In the genomic region with DNA sequence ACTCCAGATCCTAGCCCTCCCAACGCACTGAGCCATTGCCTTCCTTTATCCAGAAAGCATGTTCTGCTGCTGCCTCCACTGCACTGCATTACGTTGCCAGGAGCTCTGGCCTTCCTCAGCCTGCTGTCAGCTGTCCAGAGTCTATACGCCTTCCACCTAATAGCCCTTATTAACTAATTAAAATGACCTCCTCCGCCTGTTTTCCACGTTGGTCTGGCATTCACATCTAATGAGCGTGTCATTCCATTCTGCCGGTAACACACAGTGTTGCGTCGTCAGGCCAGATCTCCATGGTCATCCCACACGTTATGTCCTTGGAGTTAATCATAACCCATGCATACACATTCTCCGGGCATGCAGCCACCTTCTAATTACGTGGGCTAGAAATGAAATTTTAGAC, we compare ENCODE assay signal across 8 mouse cellular contexts. TPM values are rescaled to one million over a fixed set of nuclear protein-coding genes. Genes with fewer than 3 reads are reported as not detected.
A peak's percentile ranks its signal among the peaks of the same experiment; 100 is the strongest.
DNase-seq lines count a peak whose midpoint lies in the region; ATAC-seq lines count a peak whose summit lies in the region.

No protein-coding gene starts in this region.

- no peak overlapping the region for H3K4me2 ChIP-seq in neural tube, embryonic 14.5 days (ENCODE audit: low read depth, low read length)
- no peak overlapping the region for H3K4me2 ChIP-seq in kidney, embryonic 14.5 days (replicated peaks; ENCODE audit: low read depth, low read length)
- H3K4me2 ChIP-seq in stomach, embryonic 15.5 days: 0 out of 2 replicates have a peak overlapping the region, but pooled peaks have one; percentile 10
- no peak overlapping the region for H3K4me2 ChIP-seq in midbrain, embryonic 14.5 days (ENCODE audit: low read length)

- no peaks in the 10 kb centered on the region for H3K36me3 ChIP-seq in neural tube, embryonic 14.5 days (ENCODE audit: control insufficient read depth, insufficient read depth, low read length)
- H3K36me3 ChIP-seq in kidney, embryonic 14.5 days (ENCODE audit: control insufficient read depth, insufficient read depth, low read length): no peaks in the 10 kb centered on the region
- no peaks in the 10 kb centered on the region for H3K36me3 ChIP-seq in stomach, embryonic 15.5 days
- H3K36me3 ChIP-seq in midbrain, embryonic 14.5 days (ENCODE audit: control insufficient read depth, insufficient read depth, low read length): no peaks in the 10 kb centered on the region

- H3K27me3 ChIP-seq in neural tube, embryonic 14.5 days (ENCODE audit: control insufficient read depth, insufficient read depth, low read length): no peaks in the 10 kb centered on the region
- no peaks in the 10 kb centered on the region for H3K27me3 ChIP-seq in kidney, embryonic 14.5 days (ENCODE audit: control insufficient read depth, insufficient read depth, low read length)
- H3K27me3 ChIP-seq in stomach, embryonic 15.5 days (replicated peaks): no peaks in the 10 kb centered on the region
- no peaks in the 10 kb centered on the region for H3K27me3 ChIP-seq in midbrain, embryonic 14.5 days (ENCODE audit: control insufficient read depth, insufficient read depth, low read length)

- H3K4me1 ChIP-seq in neural tube, embryonic 14.5 days (ENCODE audit: control insufficient read depth, insufficient read depth, low read length): no peaks in the 10 kb centered on the region
- no peaks in the 10 kb centered on the region for H3K4me1 ChIP-seq in kidney, embryonic 14.5 days (ENCODE audit: control insufficient read depth, insufficient read depth, low read length)
- H3K4me1 ChIP-seq in stomach, embryonic 15.5 days: peaks cover 6% of the 10 kb centered on the region; the same call in 1 of the 2 replicates
- H3K4me1 ChIP-seq in midbrain, embryonic 14.5 days (ENCODE audit: control insufficient read depth, insufficient read depth, low read length): no peaks in the 10 kb centered on the region

- no peak overlapping the region for H3K27ac ChIP-seq in neural tube, embryonic 14.5 days (ENCODE audit: low read depth, low read length)
- 0 out of 2 replicates have a peak overlapping the region, but pooled peaks have one; percentile 19 for H3K27ac ChIP-seq in kidney, embryonic 14.5 days (ENCODE audit: low read depth, low read length)
- H3K27ac ChIP-seq in stomach, embryonic 15.5 days: peak overlapping the region; percentile 37; the same call in 1 of the 2 replicates
- H3K27ac ChIP-seq in midbrain, embryonic 14.5 days (replicated peaks; ENCODE audit: low read depth, low read length): no peak overlapping the region

- no peak overlapping the region for H3K9ac ChIP-seq in neural tube, embryonic 14.5 days (replicated peaks; ENCODE audit: low read depth, low read length)
- H3K9ac ChIP-seq in kidney, embryonic 14.5 days (ENCODE audit: low read depth, low read length): no peak overlapping the region
- H3K9ac ChIP-seq in stomach, embryonic 15.5 days: no peak overlapping the region
- H3K9ac ChIP-seq in midbrain, embryonic 14.5 days (replicated peaks; ENCODE audit: low read length): no peak overlapping the region

- WGBS in neural tube, embryonic 14.5 days: 30% methylated on average over 12 of the region's 12 CpGs
- 34% methylated on average over 12 of the region's 12 CpGs for WGBS in kidney, embryonic 14.5 days
- WGBS in stomach, embryonic 15.5 days: 53% methylated on average over 12 of the region's 12 CpGs
- 53% methylated on average over 12 of the region's 12 CpGs for WGBS in midbrain, embryonic 14.5 days

- 0 out of 2 replicates have a peak, but pooled peaks have one; percentile 15 for ATAC-seq in cerebellum, adult (ENCODE audit: insufficient number of reproducible peaks, low FRiP score, low TSS enrichment)
- ATAC-seq in neural tube, embryonic 14.5 days (ENCODE audit: low read depth): peak; percentile 28; the same call in 1 of the 2 replicates
- peak; percentile 28; the same call in 1 of the 2 replicates for ATAC-seq in kidney, embryonic 14.5 days (ENCODE audit: low FRiP score, low TSS enrichment)
- peak; percentile 60 for ATAC-seq in stomach, embryonic 15.5 days (ENCODE audit: insufficient read depth, low FRiP score, low read depth)
- no peak for ATAC-seq in midbrain, embryonic 14.5 days (ENCODE audit: low FRiP score, low TSS enrichment)

- DNase-seq in cerebellum, adult 11-12 months: no peak
- DNase-seq in neural tube, embryonic 10.5 days (ENCODE audit: extremely low spot score, low spot score): no peak
- DNase-seq in thymus, adult 18-20 months: no peak
- DNase-seq in midbrain, embryonic 14.5 days: no peak

- no peaks in the 10 kb centered on the region for H3K9me3 ChIP-seq in neural tube, embryonic 14.5 days (ENCODE audit: control insufficient read depth, low read length)
- H3K9me3 ChIP-seq in kidney, embryonic 14.5 days (ENCODE audit: control insufficient read depth, low read length): no peaks in the 10 kb centered on the region
- no peaks in the 10 kb centered on the region for H3K9me3 ChIP-seq in stomach, embryonic 15.5 days
- H3K9me3 ChIP-seq in midbrain, embryonic 14.5 days (ENCODE audit: control insufficient read depth, low read length): no peaks in the 10 kb centered on the region

- H3K4me3 ChIP-seq in neural tube, embryonic 14.5 days (ENCODE audit: low read depth, low read length): no peak overlapping the region
- H3K4me3 ChIP-seq in kidney, embryonic 14.5 days (ENCODE audit: low read length): no peak overlapping the region
- H3K4me3 ChIP-seq in stomach, embryonic 15.5 days (replicated peaks): no peak overlapping the region
- no peak overlapping the region for H3K4me3 ChIP-seq in midbrain, embryonic 14.5 days (replicated peaks; ENCODE audit: low read depth, low read length)

RNA-seq across cellular contexts. Expression of a gene that starts 56.7 kb away (rescaled TPM):
- 79.1 and 80.7 TPM in 2 replicates for polyA plus RNA-seq in neural tube, embryonic 14.5 days (2014; fragmentation: Nextera tagmentation; extraction: Ambion mirVana)
- 90.6 and 102 TPM in 2 replicates for polyA plus RNA-seq in kidney, embryonic 14.5 days (2014; fragmentation: Nextera tagmentation; extraction: Ambion mirVana)
- polyA plus RNA-seq in stomach, embryonic 15.5 days (2015; fragmentation: Nextera tagmentation; extraction: Ambion mirVana): 70.9 TPM in 2 replicates
- 85.1 and 85.2 TPM in 2 replicates for polyA plus RNA-seq in midbrain, embryonic 14.5 days (2014; fragmentation: Nextera tagmentation; extraction: Ambion mirVana)

Comparison
In these comparisons a context has a peak if more than half of its experiments do, and no peak if none do; other contexts are left out.
1. H3K27ac ChIP-seq: peak in kidney, embryonic 14.5 days (single experiment) and stomach, embryonic 15.5 days (single experiment); none in neural tube, embryonic 14.5 days (single experiment) and midbrain, embryonic 14.5 days (single experiment).